Mouse (Mus musculus) small intestine, adult 2 months (tissue): Measurements from ENCODE around the gene Cdh5.

ENCODE experiments used
- CTCF ChIP-seq: fragments of 200-500 bp; IDR thresholded peaks from 2 replicates; pipeline ENCODE4 v1.5.1; 2012; ENCODE audit warnings: low read depth, mild to moderate bottlenecking, control low read depth, inconsistent platforms, low read length, moderate library complexity, mixed read lengths; ENCODE audit not compliant: insufficient replicate concordance, insufficient read length; ENCODE audit errors: extremely low read depth
- POLR2A ChIP-seq: fragments of 200-500 bp; IDR thresholded peaks from 2 replicates; pipeline ENCODE4 v1.6.1; 2012; ENCODE audit warnings: low read depth, mild to moderate bottlenecking, control low read depth, inconsistent platforms, low read length, moderate library complexity

GRCm38 (mm10) chr8:104170118-104171049, 69.0 kb downstream of the Cdh5 start, which contains the start of gene Bean1:
- TF ChIP-seq CTCF: no peak
- TF ChIP-seq POLR2A: no peak
